In the genomic region with DNA sequence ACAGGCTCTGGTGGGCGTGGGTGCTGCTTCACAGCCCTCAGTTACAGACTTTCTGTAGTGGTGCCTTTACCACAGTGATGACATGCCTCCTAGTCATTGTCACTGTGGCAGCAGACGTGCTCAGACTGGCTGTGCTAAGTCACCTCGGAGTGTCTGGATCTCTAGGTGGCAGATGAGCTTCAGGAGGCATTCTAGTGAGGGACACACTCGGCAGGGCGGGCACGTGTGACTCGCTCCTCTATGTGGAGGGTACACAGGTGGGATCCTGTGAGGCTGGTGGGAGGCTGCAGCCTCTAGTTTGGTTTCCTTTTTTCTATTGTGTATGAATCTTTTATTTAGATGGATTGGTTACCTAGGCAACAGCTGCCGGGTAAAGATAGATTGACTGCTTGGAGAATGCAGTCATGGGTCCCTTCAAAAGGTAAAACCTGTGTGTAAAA, we compare ENCODE assay signal across 11 mouse cellular contexts. TPM values are rescaled to one million over a fixed set of nuclear protein-coding genes. Genes with fewer than 3 reads are reported as not detected.
A peak's percentile ranks its signal among the peaks of the same experiment; 100 is the strongest.
DNase-seq lines count a peak whose midpoint lies in the region; ATAC-seq and TF ChIP-seq lines count a peak whose summit lies in the region.
"Had no signal": no experiment of that assay in that cellular context is flagged by ENCODE, and none has a peak within 500 bp of the region (broad histone marks: within the 10 kb centered on the region; RNA-seq: fewer than 3 reads in every experiment).

No protein-coding gene starts in this region.

- WGBS in hindbrain, embryonic 14.5 days, result 43% methylated on average over 8 of the region's 8 CpGs
- 29% methylated on average over 8 of the region's 8 CpGs for WGBS in midbrain, postnatal 0 days

- DNase-seq in left cerebral cortex, adult 11 months (ENCODE audit: low spot score), result peak; percentile 15
- no peak for DNase-seq in left cerebral cortex, postnatal 10 days (ENCODE audit: extremely low spot score in 1 of 2, low spot score in 2 of 2)
- DNase-seq in embryo, embryonic 11 days, result peak; percentile 18
- peak; percentile 34 for DNase-seq in hindbrain, embryonic 14.5 days (ENCODE audit: low spot score)
- DNase-seq in midbrain, postnatal 0 days (ENCODE audit: low spot score), result peak; percentile 19
- no peak for DNase-seq in gastrocnemius, adult 2 months
- DNase-seq in kidney, postnatal 36 days, result no peak
- DNase-seq: lung, embryonic 14.5 days had no signal

- no peaks in the 10 kb centered on the region for H3K9me3 ChIP-seq in hindbrain, embryonic 14.5 days (ENCODE audit: control insufficient read depth, low read length)
- H3K9me3 ChIP-seq in midbrain, postnatal 0 days (ENCODE audit: low read length), result no peaks in the 10 kb centered on the region
- H3K9me3 ChIP-seq: intestine, embryonic 15.5 days; limb, embryonic 10.5 days had no signal

- no peak overlapping the region for H3K4me3 ChIP-seq in hindbrain, embryonic 14.5 days (replicated peaks; ENCODE audit: low read length)
- no peak overlapping the region for H3K4me3 ChIP-seq in midbrain, postnatal 0 days (ENCODE audit: low read depth, low read length)
- H3K4me3 ChIP-seq in gastrocnemius, adult 2 months, result no peak overlapping the region
- H3K4me3 ChIP-seq: intestine, embryonic 15.5 days; limb, embryonic 10.5 days had no signal

- peak overlapping the region; percentile 21; the same call in 1 of the 2 replicates for H3K27ac ChIP-seq in hindbrain, embryonic 14.5 days
- H3K27ac ChIP-seq in midbrain, postnatal 0 days (ENCODE audit: low read depth, low read length), result peak overlapping the region; percentile 69
- H3K27ac ChIP-seq in gastrocnemius, adult 2 months, result no peak overlapping the region
- H3K27ac ChIP-seq: intestine, embryonic 15.5 days; limb, embryonic 10.5 days had no signal

- H3K4me2 ChIP-seq in hindbrain, embryonic 14.5 days (replicated peaks), result no peak overlapping the region
- peak overlapping the region; percentile 23; the same call in 1 of the 2 replicates for H3K4me2 ChIP-seq in midbrain, postnatal 0 days (ENCODE audit: low read depth, low read length, poor library complexity, severe bottlenecking)
- H3K4me2 ChIP-seq: heart, embryonic 11.5 days; intestine, embryonic 15.5 days; lung, embryonic 14.5 days had no signal

- intact Hi-C loops in left cerebral cortex, postnatal 10 days (cut with DNase I), result loop anchor here (5.0 kb wide), 1 partner anchor 46 kb away; a partner anchor contains a TSS
- intact Hi-C loops in gastrocnemius, adult 2 months (cut with DNase I), result no loop called here

- peaks cover 5% of the 10 kb centered on the region; the same call in 1 of the 2 replicates for H3K4me1 ChIP-seq in hindbrain, embryonic 14.5 days (replicated peaks; ENCODE audit: control insufficient read depth, insufficient read depth, low read length)
- H3K4me1 ChIP-seq in midbrain, postnatal 0 days (ENCODE audit: insufficient read depth, low read length), result peaks cover 4% of the 10 kb centered on the region; the same call in 1 of the 2 replicates

- H3K9ac ChIP-seq in hindbrain, embryonic 14.5 days, result no peak overlapping the region
- no peak overlapping the region for H3K9ac ChIP-seq in midbrain, postnatal 0 days (replicated peaks; ENCODE audit: low read length, poor library complexity, severe bottlenecking)
- H3K9ac ChIP-seq: intestine, embryonic 15.5 days; lung, embryonic 14.5 days had no signal

- no peak for TF ChIP-seq CTCF in midbrain, postnatal 0 days (IDR thresholded peaks at IDR 0.05)
- no peak for TF ChIP-seq CTCF in gastrocnemius, adult 2 months (IDR thresholded peaks at IDR 0.05)

- H3K27me3 ChIP-seq in hindbrain, embryonic 14.5 days (ENCODE audit: control insufficient read depth, insufficient read depth, low read length), result no peaks in the 10 kb centered on the region
- no peaks in the 10 kb centered on the region for H3K27me3 ChIP-seq in midbrain, postnatal 0 days (ENCODE audit: insufficient read depth, low read length)
- H3K27me3 ChIP-seq: intestine, embryonic 15.5 days had no signal

- peak; percentile 62; the same call in 1 of the 2 replicates for ATAC-seq in hindbrain, embryonic 14.5 days (ENCODE audit: low FRiP score)
- ATAC-seq in midbrain, postnatal 0 days (ENCODE audit: low FRiP score), result peak; percentile 58
- ATAC-seq: intestine, embryonic 15.5 days had no signal

- H3K36me3 ChIP-seq in hindbrain, embryonic 14.5 days (replicated peaks; ENCODE audit: control insufficient read depth, insufficient read depth), result peaks cover 15% of the 10 kb centered on the region; the same call in 1 of the 2 replicates
- peaks cover under 1% of the 10 kb centered on the region; the same call in 1 of the 2 replicates for H3K36me3 ChIP-seq in midbrain, postnatal 0 days (ENCODE audit: insufficient read depth, low read length)
- H3K36me3 ChIP-seq: intestine, embryonic 15.5 days had no signal

RNA-seq across cellular contexts. Expression of a gene that starts 16.3 kb away (rescaled TPM):
- 10 to 100 TPM; 14.8 to 17.6 TPM for total RNA-seq in left cerebral cortex, postnatal 10 days (2021)
- polyA plus RNA-seq in hindbrain, embryonic 14.5 days (2014; fragmentation: Nextera tagmentation; extraction: Ambion mirVana), result 2.0 and 2.6 TPM in 2 replicates
- 1.6 and 2.4 TPM in 2 replicates for total RNA-seq in midbrain, postnatal 0 days (2014; rRNA removed)
- 1.8 and 2.3 TPM in 2 replicates for polyA plus RNA-seq in midbrain, postnatal 0 days (2015; fragmentation: Nextera tagmentation; extraction: Ambion mirVana)
- 1 to 10 TPM in 1 of 2 experiments, under 1 TPM in 1; 0.48 to 1.1 TPM for total RNA-seq in gastrocnemius, adult 2 months (2021)

RNA-seq across cellular contexts. Expression of a gene that starts 45.4 kb away (rescaled TPM):
- total RNA-seq in left cerebral cortex, postnatal 10 days (2021), result 10 to 100 TPM; 56.3 to 66.2 TPM
- polyA plus RNA-seq in hindbrain, embryonic 14.5 days (2014; fragmentation: Nextera tagmentation; extraction: Ambion mirVana), result 13.1 and 13.6 TPM in 2 replicates
- 21.2 and 31.8 TPM in 2 replicates for total RNA-seq in midbrain, postnatal 0 days (2014; rRNA removed)
- polyA plus RNA-seq in midbrain, postnatal 0 days (2015; fragmentation: Nextera tagmentation; extraction: Ambion mirVana), result 11.5 TPM in 2 replicates
- 10 to 100 TPM; 19.5 to 23.0 TPM for total RNA-seq in gastrocnemius, adult 2 months (2021)

RNA-seq across cellular contexts. Expression of a gene that starts 52.7 kb away (rescaled TPM):
- not detected for total RNA-seq in left cerebral cortex, postnatal 10 days (2021)
- polyA plus RNA-seq in hindbrain, embryonic 14.5 days (2014; fragmentation: Nextera tagmentation; extraction: Ambion mirVana), result 0.43 and 0.76 TPM in 2 replicates
- 0.33 TPM in 1 of 2 replicates, not detected in the other for total RNA-seq in midbrain, postnatal 0 days (2014; rRNA removed)
- 0.36 and 0.63 TPM in 2 replicates for polyA plus RNA-seq in midbrain, postnatal 0 days (2015; fragmentation: Nextera tagmentation; extraction: Ambion mirVana)
- total RNA-seq in gastrocnemius, adult 2 months (2021), result not detected

Comparison
In these comparisons a context has a peak if more than half of its experiments do, and no peak if none do; other contexts are left out.
1. DNase-seq: peak in left cerebral cortex, adult 11 months (single experiment), embryo, embryonic 11 days (single experiment), hindbrain, embryonic 14.5 days (single experiment) and midbrain, postnatal 0 days (single experiment); none in left cerebral cortex, postnatal 10 days (0 of 2), gastrocnemius, adult 2 months (single experiment) and kidney, postnatal 36 days (0 of 2).